Mouse (Mus musculus): Measurements from ENCODE around the gene Ell2. TPM values are rescaled to one million over a fixed set of nuclear protein-coding genes. Genes with fewer than 3 reads are reported as not detected.

Ell2 gene
- polyA plus RNA-seq (2014; fragmentation: Nextera tagmentation; extraction: Ambion mirVana), result 3.8 and 4.7 TPM in 2 replicates

DNA sequence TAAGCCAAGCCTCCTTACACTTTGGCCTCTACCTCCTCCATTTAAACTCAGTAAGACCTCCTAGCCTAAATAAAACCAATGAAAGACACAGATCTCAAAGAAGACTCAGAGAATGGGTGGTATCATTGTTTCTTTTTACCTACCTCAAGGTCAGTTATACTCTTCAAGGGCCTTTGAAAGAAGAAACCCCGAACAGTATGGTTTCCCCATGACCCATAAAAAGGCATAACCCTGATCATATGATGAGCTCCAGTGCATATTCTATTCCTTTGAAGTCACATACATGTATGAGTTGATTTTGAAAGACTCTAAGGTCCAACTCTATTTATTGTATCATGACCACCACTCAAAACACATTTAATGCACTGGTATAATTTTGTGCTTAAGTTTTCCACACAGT is at the start of gene Ell2:
Gene Ell2, plus strand, starts transcription at position 301 of the 400 bp plus-strand sequence.
- ATAC-seq (ENCODE audit: low FRiP score) (no peak), DNase-seq (ENCODE audit: low spot score) (no peak)
- no peaks in the 10 kb centered on the region for H3K9me3 ChIP-seq (ENCODE audit: control insufficient read depth, low read length)
- H3K4me2 ChIP-seq (replicated peaks; ENCODE audit: low read depth, low read length), result peak within 1 kb of the TSS; percentile 80
- peak within 1 kb of the TSS; percentile 68 for H3K9ac ChIP-seq (ENCODE audit: low read depth, low read length)
- no peaks in the 10 kb centered on the region for H3K4me1 ChIP-seq (replicated peaks; ENCODE audit: control insufficient read depth, insufficient read depth, low read length)
- H3K27me3 ChIP-seq (ENCODE audit: control insufficient read depth, insufficient read depth, low read length), result no peaks in the 10 kb centered on the region; the same call in 1 of the 2 replicates
- WGBS, result 97% methylated on average over 1 of the region's 1 CpGs
- H3K27ac ChIP-seq (ENCODE audit: low read depth, low read length), result 0 out of 2 replicates have a peak within 1 kb of the TSS, but pooled peaks have one; percentile 39
- no peaks in the 10 kb centered on the region for H3K36me3 ChIP-seq (ENCODE audit: control insufficient read depth, insufficient read depth, low read length)
- peak within 1 kb of the TSS; percentile 72 for H3K4me3 ChIP-seq (ENCODE audit: low read depth, low read length)

DNA sequence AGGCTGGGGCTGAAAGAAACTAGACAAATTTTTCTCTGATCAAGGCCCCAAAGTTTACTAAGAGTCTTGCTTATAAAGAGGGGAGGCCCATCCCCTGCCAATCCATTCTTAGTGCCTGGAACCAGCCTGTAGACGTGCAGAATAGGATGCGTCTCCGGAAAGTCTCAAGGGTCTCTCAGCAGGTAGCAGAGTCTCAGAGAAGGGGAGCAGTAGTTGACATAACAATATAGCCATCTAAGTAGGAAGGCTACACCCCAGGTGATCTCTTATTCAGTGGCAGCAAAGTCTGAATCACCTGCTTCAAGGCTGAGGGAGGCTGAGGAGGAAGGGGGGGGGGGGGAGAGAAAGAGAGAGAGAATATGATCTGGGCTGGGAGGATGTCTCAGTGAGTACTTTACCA is 21.1 kb upstream of the Ell2 start:
- whole genome bisulfite sequencing, result 34% methylated on average over 3 of the region's 3 CpGs
- Histone ChIP-seq H3K27me3 (ENCODE audit: control insufficient read depth, insufficient read depth, low read length) (no peaks in the 10 kb centered on the region), H3K9me3 (ENCODE audit: control insufficient read depth, low read length) (no peaks in the 10 kb centered on the region), H3K36me3 (ENCODE audit: control insufficient read depth, insufficient read depth, low read length) (no peaks in the 10 kb centered on the region), H3K27ac (ENCODE audit: low read depth, low read length) (no peak overlapping the region), H3K4me2 (replicated peaks; ENCODE audit: low read depth, low read length) (no peak overlapping the region), H3K4me1 (replicated peaks; ENCODE audit: control insufficient read depth, insufficient read depth, low read length) (no peaks in the 10 kb centered on the region), H3K4me3 (ENCODE audit: low read depth, low read length) (no peak overlapping the region), H3K9ac (ENCODE audit: low read depth, low read length) (no peak overlapping the region)
- DNase-seq (ENCODE audit: low spot score), result no peak
- no peak for ATAC-seq (ENCODE audit: low FRiP score)

- Histone ChIP-seq H3K9ac (ENCODE audit: low read depth, low read length) (no peak overlapping the region), H3K27ac (ENCODE audit: low read depth, low read length) (no peak overlapping the region), H3K27me3 (ENCODE audit: control insufficient read depth, insufficient read depth, low read length) (no peaks in the 10 kb centered on the region), H3K4me1 (replicated peaks; ENCODE audit: control insufficient read depth, insufficient read depth, low read length) (no peaks in the 10 kb centered on the region), H3K36me3 (ENCODE audit: control insufficient read depth, insufficient read depth, low read length) (no peaks in the 10 kb centered on the region), H3K9me3 (ENCODE audit: control insufficient read depth, low read length) (no peaks in the 10 kb centered on the region), H3K4me3 (ENCODE audit: low read depth, low read length) (no peak overlapping the region), H3K4me2 (replicated peaks; ENCODE audit: low read depth, low read length) (no peak overlapping the region)
- ATAC-seq (ENCODE audit: low FRiP score) (no peak), DNase-seq (ENCODE audit: low spot score) (no peak)
- WGBS, result 89% methylated on average over 4 of the region's 4 CpGs
Measured at GRCm38 (mm10) chr13:75686995-75687394, 19.6 kb upstream of the Ell2 start.

DNA sequence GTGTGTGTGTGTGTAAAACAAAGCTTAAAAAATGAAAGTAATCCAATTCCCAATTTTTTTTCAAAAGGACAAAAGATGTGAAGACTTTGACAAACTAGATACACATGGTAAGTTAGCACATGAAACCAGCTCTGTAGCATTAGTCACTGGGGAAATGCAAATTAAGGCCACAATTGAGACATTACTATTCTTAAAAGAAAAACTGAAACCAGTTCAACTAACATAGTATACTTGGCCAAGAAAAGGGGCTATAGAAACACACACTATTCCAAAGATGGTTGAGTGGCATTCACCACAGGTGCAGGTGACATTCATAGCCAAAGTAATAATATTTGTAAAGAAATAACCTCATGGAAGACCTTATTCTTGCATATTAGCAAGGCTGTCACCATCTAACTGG is 14.9 kb upstream of the Ell2 start:
- no peak overlapping the region for H3K9ac ChIP-seq (ENCODE audit: low read depth, low read length)
- no peaks in the 10 kb centered on the region for H3K36me3 ChIP-seq (ENCODE audit: control insufficient read depth, insufficient read depth, low read length)
- no peak overlapping the region for H3K4me3 ChIP-seq (ENCODE audit: low read depth, low read length)
- H3K27ac ChIP-seq (ENCODE audit: low read depth, low read length), result no peak overlapping the region
- H3K4me2 ChIP-seq (replicated peaks; ENCODE audit: low read depth, low read length), result no peak overlapping the region
- no peaks in the 10 kb centered on the region for H3K9me3 ChIP-seq (ENCODE audit: control insufficient read depth, low read length)
- H3K4me1 ChIP-seq (replicated peaks; ENCODE audit: control insufficient read depth, insufficient read depth, low read length), result no peaks in the 10 kb centered on the region
- no peak for DNase-seq (ENCODE audit: low spot score)
- no peak for ATAC-seq (ENCODE audit: low FRiP score)
- no peaks in the 10 kb centered on the region for H3K27me3 ChIP-seq (ENCODE audit: control insufficient read depth, insufficient read depth, low read length)

DNA sequence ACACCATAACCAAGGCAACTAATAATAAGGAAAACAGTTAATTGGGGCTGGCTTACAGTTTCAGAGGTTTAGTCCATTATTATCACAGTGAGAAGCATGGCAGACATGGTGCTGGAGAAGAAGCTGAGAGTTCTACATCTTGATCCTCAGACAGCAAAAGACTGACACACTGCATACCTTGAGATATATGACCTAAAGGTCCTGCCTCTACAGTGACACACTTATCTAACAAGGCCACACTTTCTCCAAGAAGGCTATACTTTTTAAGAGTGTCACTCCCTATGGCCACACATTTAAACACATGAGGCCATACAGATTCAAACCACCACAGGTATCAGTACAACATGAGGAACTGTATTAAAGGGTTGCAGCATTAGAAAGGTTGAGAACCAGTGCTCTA is 13.5 kb upstream of the Ell2 start:
- Histone ChIP-seq H3K36me3 (ENCODE audit: control insufficient read depth, insufficient read depth, low read length) (no peaks in the 10 kb centered on the region), H3K27ac (ENCODE audit: low read depth, low read length) (no peak overlapping the region), H3K9ac (ENCODE audit: low read depth, low read length) (no peak overlapping the region), H3K9me3 (ENCODE audit: control insufficient read depth, low read length) (no peaks in the 10 kb centered on the region), H3K27me3 (ENCODE audit: control insufficient read depth, insufficient read depth, low read length) (no peaks in the 10 kb centered on the region), H3K4me1 (replicated peaks; ENCODE audit: control insufficient read depth, insufficient read depth, low read length) (no peaks in the 10 kb centered on the region), H3K4me2 (replicated peaks; ENCODE audit: low read depth, low read length) (no peak overlapping the region), H3K4me3 (ENCODE audit: low read depth, low read length) (no peak overlapping the region)
- ATAC-seq (ENCODE audit: low FRiP score), result no peak
- DNase-seq (ENCODE audit: low spot score), result no peak

DNA sequence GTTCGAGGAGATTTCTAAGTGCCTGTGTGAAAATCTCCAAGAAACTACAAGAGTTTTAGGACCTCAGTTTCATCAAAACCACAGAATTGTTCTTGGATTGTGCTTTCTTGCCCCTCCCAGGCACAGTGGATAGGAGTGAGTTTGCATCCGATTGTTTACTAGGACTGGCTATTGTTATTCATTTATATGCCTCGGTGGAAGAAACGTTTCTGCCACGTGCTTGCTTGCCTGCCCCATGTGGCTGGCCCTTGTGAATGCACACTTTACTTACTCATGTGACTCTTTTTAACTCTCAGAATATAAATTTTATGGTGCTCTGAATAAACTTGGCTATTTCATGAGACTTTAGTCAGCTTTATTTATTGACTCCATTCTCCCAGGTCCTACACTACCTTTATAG is 3.7 kb upstream of the Ell2 start:
- H3K4me1 ChIP-seq (replicated peaks; ENCODE audit: control insufficient read depth, insufficient read depth, low read length), result no peaks in the 10 kb centered on the region
- 53% methylated on average over 5 of the region's 5 CpGs for WGBS
- H3K4me2 ChIP-seq (replicated peaks; ENCODE audit: low read depth, low read length), result no peak overlapping the region
- no peak overlapping the region for H3K4me3 ChIP-seq (ENCODE audit: low read depth, low read length)
- H3K27me3 ChIP-seq (ENCODE audit: control insufficient read depth, insufficient read depth, low read length), result no peaks in the 10 kb centered on the region
- no peak for ATAC-seq (ENCODE audit: low FRiP score)
- H3K9ac ChIP-seq (ENCODE audit: low read depth, low read length), result no peak overlapping the region
- DNase-seq (ENCODE audit: low spot score), result no peak
- H3K27ac ChIP-seq (ENCODE audit: low read depth, low read length), result no peak overlapping the region
- no peaks in the 10 kb centered on the region for H3K36me3 ChIP-seq (ENCODE audit: control insufficient read depth, insufficient read depth, low read length)
- H3K9me3 ChIP-seq (ENCODE audit: control insufficient read depth, low read length), result no peaks in the 10 kb centered on the region

- 7% methylated on average over 64 of the region's 64 CpGs for WGBS
- Histone ChIP-seq H3K9me3 (ENCODE audit: control insufficient read depth, low read length) (no peaks in the 10 kb centered on the region), H3K27ac (ENCODE audit: low read depth, low read length) (0 out of 2 replicates have a peak overlapping the region, but pooled peaks have one; percentile 39), H3K27me3 (ENCODE audit: control insufficient read depth, insufficient read depth, low read length) (no peaks in the 10 kb centered on the region; the same call in 1 of the 2 replicates), H3K36me3 (ENCODE audit: control insufficient read depth, insufficient read depth, low read length) (no peaks in the 10 kb centered on the region), H3K9ac (ENCODE audit: low read depth, low read length) (peak overlapping the region; percentile 68), H3K4me2 (replicated peaks; ENCODE audit: low read depth, low read length) (peak overlapping the region; percentile 80), H3K4me1 (replicated peaks; ENCODE audit: control insufficient read depth, insufficient read depth, low read length) (no peaks in the 10 kb centered on the region), H3K4me3 (ENCODE audit: low read depth, low read length) (peak overlapping the region; percentile 72)
- peak; percentile 100 for ATAC-seq (ENCODE audit: low FRiP score)
- peak; percentile 94 for DNase-seq (ENCODE audit: low spot score)
Measured at GRCm38 (mm10) chr13:75706882-75707816, 592 bp downstream of the Ell2 start.

DNA sequence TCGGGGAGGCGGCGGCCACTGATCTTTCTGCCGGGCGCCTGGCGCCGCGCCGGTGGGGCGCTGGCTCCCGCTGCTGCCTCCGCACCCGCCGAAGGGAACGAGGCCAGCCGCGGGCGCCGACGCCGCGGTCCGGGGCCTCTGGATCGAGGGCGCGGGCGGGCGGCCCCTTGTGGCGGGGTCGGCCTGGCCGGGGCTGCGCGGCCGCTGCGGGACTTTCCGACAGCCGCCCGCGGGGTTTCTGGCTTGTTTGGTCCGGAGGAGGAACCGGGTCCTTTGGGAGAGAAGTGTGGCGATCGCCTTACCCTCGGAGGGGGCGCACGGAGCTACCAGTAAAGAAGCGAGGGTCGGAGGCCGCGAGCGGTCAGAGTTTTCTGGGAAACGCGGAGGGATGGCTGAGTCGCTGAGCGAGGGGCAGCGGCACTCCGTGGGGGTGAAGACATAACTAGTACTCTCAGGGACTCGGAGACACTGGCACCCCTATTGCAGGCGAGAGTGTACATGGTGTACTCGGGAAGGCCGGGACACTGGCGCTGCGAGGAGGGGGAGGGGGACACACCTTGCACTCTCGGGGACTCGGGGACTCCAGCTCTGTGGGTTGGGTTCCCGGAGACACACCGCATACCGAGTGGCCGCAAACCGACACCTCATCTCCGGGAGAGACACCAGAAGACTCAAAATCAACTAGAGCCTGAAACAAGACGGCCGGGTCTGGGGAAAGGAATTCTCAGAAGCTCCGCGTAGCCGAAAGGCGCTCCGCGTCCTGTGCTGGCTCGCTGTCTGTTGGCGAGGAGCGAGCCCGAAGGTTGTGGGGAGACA is 1.5 kb downstream of the Ell2 start:
- peak; percentile 81 for ATAC-seq (ENCODE audit: low FRiP score)
- Histone ChIP-seq H3K4me2 (replicated peaks; ENCODE audit: low read depth, low read length) (peak overlapping the region; percentile 80), H3K4me3 (ENCODE audit: low read depth, low read length) (peak overlapping the region; percentile 72), H3K36me3 (ENCODE audit: control insufficient read depth, insufficient read depth, low read length) (no peaks in the 10 kb centered on the region), H3K27ac (ENCODE audit: low read depth, low read length) (0 out of 2 replicates have a peak overlapping the region, but pooled peaks have one; percentile 39), H3K9ac (ENCODE audit: low read depth, low read length) (peak overlapping the region; percentile 68), H3K27me3 (ENCODE audit: control insufficient read depth, insufficient read depth, low read length) (no peaks in the 10 kb centered on the region; the same call in 1 of the 2 replicates), H3K9me3 (ENCODE audit: control insufficient read depth, low read length) (no peaks in the 10 kb centered on the region), H3K4me1 (replicated peaks; ENCODE audit: control insufficient read depth, insufficient read depth, low read length) (no peaks in the 10 kb centered on the region)
- under 1% methylated on average over 57 of the region's 83 CpGs for WGBS
- DNase-seq (ENCODE audit: low spot score), result peak; percentile 73

Data from hindbrain, embryonic 11.5 days (tissue).